Mouse (Mus musculus) ES-Bruce4 (cell line): ENCODE data around the gene Hrh1. TPM values are rescaled to one million over a fixed set of nuclear protein-coding genes. Genes with fewer than 3 reads are reported as not detected.

ENCODE experiments used
- H3K27ac ChIP-seq: 2 replicates; pipeline ENCODE4 v1.5.1; 2012; ENCODE audit warnings: low read length, inconsistent platforms; ENCODE audit not compliant: insufficient read depth
- H3K27me3 ChIP-seq: 2 replicates; pipeline ENCODE4 v1.6.1; 2012; ENCODE audit warnings: mild to moderate bottlenecking, low read length, inconsistent platforms; ENCODE audit not compliant: control insufficient read depth, poor library complexity, insufficient read depth, severe bottlenecking
- H3K36me3 ChIP-seq: 2 replicates; pipeline ENCODE4 v1.6.1; 2012; ENCODE audit warnings: inconsistent platforms, mild to moderate bottlenecking, low read length, moderate library complexity; ENCODE audit not compliant: control insufficient read depth, poor library complexity, insufficient read depth, severe bottlenecking
- H3K4me1 ChIP-seq: one replicate; pipeline ENCODE4 v1.8.1; 2011; ENCODE audit warnings: low read length; ENCODE audit not compliant: control insufficient read depth, insufficient read depth
- H3K4me3 ChIP-seq: 2 replicates; pipeline ENCODE4 v1.5.1; 2011; ENCODE audit warnings: low read depth, mild to moderate bottlenecking, low read length
- H3K9ac ChIP-seq: 2 replicates; pipeline ENCODE4 v1.6.1; 2012; ENCODE audit warnings: low read depth, mild to moderate bottlenecking, inconsistent platforms; ENCODE audit not compliant: poor library complexity, severe bottlenecking
- H3K9me3 ChIP-seq: replicated peaks from 2 replicates; pipeline ENCODE4 v1.6.1; 2012; ENCODE audit warnings: mild to moderate bottlenecking, low read length, inconsistent platforms; ENCODE audit not compliant: control insufficient read depth, poor library complexity, insufficient read depth, severe bottlenecking
- CTCF ChIP-seq: IDR thresholded peaks from one replicate; pipeline ENCODE4 v1.8.1; 2011; ENCODE audit warnings: low read depth, low read length
- EP300 ChIP-seq: IDR thresholded peaks from 2 replicates; pipeline ENCODE4 v1.6.1; 2011; ENCODE audit warnings: low read depth, low read length; ENCODE audit not compliant: insufficient read depth
- POLR2A ChIP-seq: IDR thresholded peaks from one replicate; pipeline ENCODE4 v1.8.1; 2011; ENCODE audit warnings: low read length; ENCODE audit not compliant: insufficient read depth
- polyA plus RNA-seq: library from polyadenylated mRNA; stranded (reverse); fragments of >200 nt; gene quantifications from 2 replicates; pipeline ENCODE4 v1.2.4, GENCODE M21; 2011; ENCODE audit warnings: low read depth; ENCODE audit not compliant: missing spikeins, insufficient read depth, insufficient read length

Gene Hrh1
- polyA plus RNA-seq, 1 experiment: 1.8 TPM

DNA sequence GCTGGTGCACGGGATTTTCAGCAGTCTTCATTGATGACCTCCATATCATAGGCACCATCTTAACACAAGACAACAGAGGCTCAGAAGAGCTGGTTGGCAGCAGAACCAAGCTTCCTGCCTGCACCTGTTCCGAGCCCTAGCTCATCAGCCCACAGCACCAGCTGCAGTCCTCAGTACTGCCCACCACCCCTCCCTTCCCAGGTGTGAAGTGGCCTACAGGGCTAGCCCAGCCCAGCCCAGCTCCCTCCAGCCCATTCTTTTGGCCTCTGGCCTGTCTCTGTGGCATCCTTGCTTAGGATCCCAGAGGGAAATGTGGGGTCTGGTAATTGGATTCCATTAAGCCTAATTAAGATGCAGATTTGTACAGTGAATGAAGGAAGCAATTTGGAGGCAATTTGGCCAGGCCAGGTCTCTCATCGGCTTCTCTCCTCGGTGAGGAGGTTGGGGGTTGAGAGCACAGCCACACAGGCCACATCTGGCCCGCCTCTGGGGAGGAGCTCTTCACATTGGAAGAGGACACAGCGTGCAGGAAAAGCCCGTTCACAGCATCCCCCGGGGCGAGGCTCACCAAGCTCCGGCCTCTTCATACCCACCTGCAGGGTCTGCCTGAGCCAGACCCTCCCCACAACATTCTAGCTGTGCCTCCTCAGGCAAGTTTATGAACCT, 43.2 kb downstream of the Hrh1 start:
- H3K9me3 ChIP-seq: no peaks in the 10 kb centered on the region
- no peak overlapping the region for H3K27ac ChIP-seq
- no peaks in the 10 kb centered on the region for H3K36me3 ChIP-seq
- TF ChIP-seq POLR2A (no peak), CTCF (no peak), EP300 (no peak)
- no peak overlapping the region for H3K4me3 ChIP-seq
- no peaks in the 10 kb centered on the region for H3K4me1 ChIP-seq
- no peak overlapping the region for H3K9ac ChIP-seq
- no peaks in the 10 kb centered on the region for H3K27me3 ChIP-seq

DNA sequence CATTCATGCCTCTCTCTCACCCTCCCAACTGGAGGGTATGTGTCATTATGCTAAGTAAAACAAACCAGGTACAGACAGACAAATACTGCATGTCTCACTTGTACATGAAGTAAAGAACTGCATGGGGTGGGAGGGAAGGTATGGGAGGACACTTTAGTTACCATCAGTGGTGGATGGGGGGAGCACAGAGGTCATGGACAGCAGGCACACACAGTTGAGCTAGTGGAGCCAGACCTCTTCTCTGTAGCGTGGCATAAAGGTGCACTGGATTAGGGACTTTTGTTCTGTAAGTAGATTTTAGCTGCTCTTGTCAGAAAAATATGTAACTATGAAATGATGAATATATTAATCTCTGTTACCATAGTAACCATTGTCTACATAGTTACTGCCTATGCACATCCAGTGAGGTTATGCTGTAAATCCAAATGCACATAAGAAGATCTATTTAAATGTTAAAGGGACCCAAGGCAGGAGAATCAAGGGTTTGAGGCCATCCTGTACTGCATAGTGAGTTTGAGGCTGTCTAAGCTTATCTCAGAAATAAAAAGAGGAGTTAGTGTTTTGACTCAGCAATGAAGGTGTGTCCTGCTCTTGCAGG, 46.6 kb downstream of the Hrh1 start:
- H3K9me3 ChIP-seq: no peaks in the 10 kb centered on the region
- H3K36me3 ChIP-seq: no peaks in the 10 kb centered on the region
- no peak overlapping the region for H3K9ac ChIP-seq
- TF ChIP-seq CTCF (no peak), POLR2A (no peak), EP300 (no peak)
- no peaks in the 10 kb centered on the region for H3K27me3 ChIP-seq
- H3K27ac ChIP-seq: no peak overlapping the region
- no peak overlapping the region for H3K4me3 ChIP-seq
- H3K4me1 ChIP-seq: no peaks in the 10 kb centered on the region

DNA sequence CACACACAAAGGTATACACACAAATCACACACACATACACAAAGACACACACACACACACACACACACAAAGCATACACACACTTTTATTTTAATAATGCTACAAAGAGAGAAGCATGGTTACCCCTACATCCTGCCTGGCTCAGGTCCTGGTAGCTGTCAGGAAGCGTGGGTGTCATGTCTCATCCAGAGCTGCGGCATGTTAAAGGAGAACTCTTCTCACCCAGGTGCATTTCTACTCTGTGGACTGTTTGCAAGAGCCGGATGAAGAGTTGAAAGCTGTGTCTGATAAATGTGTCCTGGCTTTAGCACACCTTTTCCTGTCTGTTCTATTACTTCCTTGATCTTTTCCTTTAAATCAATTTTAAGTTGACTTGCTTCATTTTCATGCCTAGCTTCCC, 47.2 kb downstream of the Hrh1 start:
- Histone ChIP-seq H3K27me3 (no peaks in the 10 kb centered on the region), H3K36me3 (no peaks in the 10 kb centered on the region), H3K9ac (no peak overlapping the region), H3K27ac (no peak overlapping the region), H3K9me3 (no peaks in the 10 kb centered on the region), H3K4me1 (no peaks in the 10 kb centered on the region), H3K4me3 (no peak overlapping the region)
- TF ChIP-seq CTCF (no peak), EP300 (no peak)

DNA sequence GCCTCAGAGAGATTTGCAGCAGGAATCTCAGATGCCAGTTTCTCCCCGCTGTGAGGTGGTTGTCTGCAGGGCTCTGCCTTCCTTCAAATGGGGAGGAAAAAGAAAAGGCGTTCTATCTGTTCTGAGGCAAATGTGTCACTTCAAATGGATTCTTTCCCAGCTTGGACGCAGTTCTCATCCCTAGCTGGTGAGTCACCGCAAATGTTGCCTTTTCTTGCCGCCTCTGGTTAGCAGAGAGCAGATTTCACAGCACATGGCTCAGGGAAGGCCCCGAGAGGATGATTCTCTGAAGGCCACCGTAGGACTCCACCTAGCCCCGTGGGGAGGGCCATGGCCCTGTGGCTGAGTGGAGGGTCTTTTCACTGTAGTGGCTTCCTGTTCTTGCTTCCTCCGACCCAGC, 51.2 kb downstream of the Hrh1 start:
- H3K4me3 ChIP-seq: no peak overlapping the region
- H3K9ac ChIP-seq: no peak overlapping the region
- H3K27me3 ChIP-seq: no peaks in the 10 kb centered on the region
- no peak overlapping the region for H3K27ac ChIP-seq
- H3K9me3 ChIP-seq: no peaks in the 10 kb centered on the region
- TF ChIP-seq CTCF (no peak), POLR2A (no peak), EP300 (no peak)
- no peaks in the 10 kb centered on the region for H3K36me3 ChIP-seq
- H3K4me1 ChIP-seq: no peaks in the 10 kb centered on the region

GRCm38 (mm10) chr6:114455267-114455666, 57.5 kb downstream of the Hrh1 start:
- no peak overlapping the region for H3K27ac ChIP-seq
- TF ChIP-seq EP300 (no peak), CTCF (no peak), POLR2A (no peak)
- no peak overlapping the region for H3K9ac ChIP-seq
- no peaks in the 10 kb centered on the region for H3K4me1 ChIP-seq
- H3K27me3 ChIP-seq: no peaks in the 10 kb centered on the region
- no peaks in the 10 kb centered on the region for H3K9me3 ChIP-seq
- no peaks in the 10 kb centered on the region for H3K36me3 ChIP-seq
- no peak overlapping the region for H3K4me3 ChIP-seq

- Histone ChIP-seq H3K9me3 (no peaks in the 10 kb centered on the region), H3K27ac (no peak overlapping the region), H3K4me3 (no peak overlapping the region), H3K4me1 (no peaks in the 10 kb centered on the region), H3K36me3 (no peaks in the 10 kb centered on the region), H3K27me3 (no peaks in the 10 kb centered on the region), H3K9ac (no peak overlapping the region)
- TF ChIP-seq POLR2A (no peak), EP300 (no peak), CTCF (no peak)
Observed at GRCm38 (mm10) chr6:114456255-114457042, 58.7 kb downstream of the Hrh1 start.
